Mouse (Mus musculus) ES-Bruce4 (cell line): ENCODE measurements around the gene Kcnab3. TPM values are rescaled to one million over a fixed set of nuclear protein-coding genes. Genes with fewer than 3 reads are reported as not detected.

Experiments used
- H3K27ac ChIP-seq: 2 replicates; pipeline ENCODE4 v1.5.1; 2012; ENCODE audit warnings: low read length, inconsistent platforms; ENCODE audit not compliant: insufficient read depth
- H3K27me3 ChIP-seq: 2 replicates; pipeline ENCODE4 v1.6.1; 2012; ENCODE audit warnings: mild to moderate bottlenecking, low read length, inconsistent platforms; ENCODE audit not compliant: control insufficient read depth, poor library complexity, insufficient read depth, severe bottlenecking
- H3K36me3 ChIP-seq: 2 replicates; pipeline ENCODE4 v1.6.1; 2012; ENCODE audit warnings: inconsistent platforms, mild to moderate bottlenecking, low read length, moderate library complexity; ENCODE audit not compliant: control insufficient read depth, poor library complexity, insufficient read depth, severe bottlenecking
- H3K4me1 ChIP-seq: one replicate; pipeline ENCODE4 v1.8.1; 2011; ENCODE audit warnings: low read length; ENCODE audit not compliant: control insufficient read depth, insufficient read depth
- H3K4me3 ChIP-seq: 2 replicates; pipeline ENCODE4 v1.5.1; 2011; ENCODE audit warnings: low read depth, mild to moderate bottlenecking, low read length
- H3K9ac ChIP-seq: 2 replicates; pipeline ENCODE4 v1.6.1; 2012; ENCODE audit warnings: low read depth, mild to moderate bottlenecking, inconsistent platforms; ENCODE audit not compliant: poor library complexity, severe bottlenecking
- H3K9me3 ChIP-seq: replicated peaks from 2 replicates; pipeline ENCODE4 v1.6.1; 2012; ENCODE audit warnings: mild to moderate bottlenecking, low read length, inconsistent platforms; ENCODE audit not compliant: control insufficient read depth, poor library complexity, insufficient read depth, severe bottlenecking
- CTCF ChIP-seq: IDR thresholded peaks from one replicate; pipeline ENCODE4 v1.8.1; 2011; ENCODE audit warnings: low read depth, low read length
- EP300 ChIP-seq: IDR thresholded peaks from 2 replicates; pipeline ENCODE4 v1.6.1; 2011; ENCODE audit warnings: low read depth, low read length; ENCODE audit not compliant: insufficient read depth
- POLR2A ChIP-seq: IDR thresholded peaks from one replicate; pipeline ENCODE4 v1.8.1; 2011; ENCODE audit warnings: low read length; ENCODE audit not compliant: insufficient read depth
- polyA plus RNA-seq: library from polyadenylated mRNA; stranded (reverse); fragments of >200 nt; gene quantifications from 2 replicates; pipeline ENCODE4 v1.2.4, GENCODE M21; 2011; ENCODE audit warnings: low read depth; ENCODE audit not compliant: missing spikeins, insufficient read depth, insufficient read length

Gene Kcnab3
- polyA plus RNA-seq, 1 experiment = 2.5 TPM

DNA sequence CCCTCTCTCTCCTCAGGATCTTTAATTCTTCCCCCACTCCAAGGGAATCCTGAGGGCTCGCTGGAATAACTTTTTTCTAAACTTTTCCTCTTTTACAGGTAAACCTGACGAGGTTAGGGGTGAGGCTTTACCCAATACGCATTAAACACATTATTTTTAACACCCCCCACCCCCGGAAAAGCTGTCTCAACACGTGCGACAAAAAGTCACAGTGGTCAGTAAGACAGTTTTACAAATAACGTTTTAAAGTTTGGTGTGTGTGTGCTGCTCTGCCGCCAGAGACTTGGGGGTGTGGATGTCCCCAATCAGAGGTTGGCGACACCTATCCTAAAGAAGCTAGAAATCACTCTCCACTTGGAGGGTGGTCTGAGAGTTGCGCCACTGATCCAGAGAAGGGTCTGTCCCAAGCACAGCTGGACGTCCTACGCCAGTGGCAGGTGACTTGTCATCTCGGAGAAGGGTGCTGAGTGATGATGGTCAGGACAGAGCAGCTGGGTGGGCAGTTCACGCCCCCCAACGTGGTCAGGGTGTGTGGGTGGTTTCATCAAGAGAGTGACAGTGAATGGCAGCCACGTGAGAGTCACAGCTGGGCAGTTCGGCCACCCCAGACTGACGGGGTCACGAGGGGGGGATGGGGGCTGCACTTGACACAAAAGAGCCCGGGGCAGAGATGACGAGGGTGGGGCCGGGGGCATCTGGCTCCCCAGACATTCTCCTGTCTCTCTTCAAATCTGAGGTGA lies 41.7 kb downstream of the Kcnab3 start:
- Histone ChIP-seq H3K36me3 (no peaks in the 10 kb centered on the region), H3K9ac (peak overlapping the region; percentile 96), H3K4me1 (peaks cover 4% of the 10 kb centered on the region), H3K9me3 (no peaks in the 10 kb centered on the region), H3K4me3 (no peak overlapping the region), H3K27ac (no peak overlapping the region), H3K27me3 (peaks cover 14% of the 10 kb centered on the region)
- TF ChIP-seq CTCF (no peak), POLR2A (no peak), EP300 (no peak)

DNA sequence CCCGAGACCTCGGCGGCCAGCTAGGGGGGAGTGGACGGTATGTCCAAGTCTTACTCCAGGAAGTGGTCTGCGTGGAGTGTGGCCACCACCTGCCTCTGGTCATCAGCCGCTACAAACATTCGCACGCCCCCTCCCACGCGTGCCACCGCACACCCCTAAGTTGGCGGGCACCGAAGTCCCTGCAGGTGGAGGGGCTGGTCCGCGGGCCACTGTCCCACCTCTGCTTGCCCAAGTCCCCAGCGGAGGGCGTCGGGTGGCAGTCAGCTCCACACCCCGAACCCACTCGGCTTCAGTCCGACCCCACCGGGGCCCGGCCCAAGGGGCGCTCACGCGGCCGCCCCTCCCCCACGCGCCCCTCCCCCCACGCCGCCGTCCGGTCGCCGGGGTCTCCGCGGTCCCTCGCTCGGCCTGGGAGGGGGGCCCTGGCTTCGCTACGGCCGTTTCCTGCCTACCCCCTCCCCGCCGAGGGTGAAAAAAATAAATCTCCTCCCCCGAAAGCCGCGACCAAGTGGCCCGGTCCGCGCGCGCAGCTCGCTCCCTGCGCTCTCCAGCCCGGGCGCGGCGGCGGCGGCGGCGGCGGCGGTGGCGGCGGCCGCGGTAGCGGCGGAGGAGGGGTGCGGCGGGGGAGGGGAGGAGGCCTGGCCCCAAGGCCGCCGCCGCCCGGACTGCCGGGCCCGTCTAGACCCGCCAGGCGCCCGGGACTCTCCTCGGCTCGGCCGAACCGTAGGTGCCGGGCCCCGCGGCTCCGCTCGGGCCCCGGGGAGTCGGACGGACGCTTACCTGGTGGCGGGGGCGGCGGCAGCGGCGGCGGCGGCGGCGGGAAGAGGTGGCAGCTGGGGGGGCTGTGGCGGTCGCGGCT lies 42.5 kb downstream of the Kcnab3 start:
- no peak overlapping the region for H3K27ac ChIP-seq
- no peaks in the 10 kb centered on the region for H3K36me3 ChIP-seq
- H3K4me1 ChIP-seq = peaks cover 4% of the 10 kb centered on the region
- H3K9ac ChIP-seq = peak overlapping the region; percentile 96
- peaks cover 14% of the 10 kb centered on the region for H3K27me3 ChIP-seq
- TF ChIP-seq POLR2A (no peak), CTCF (no peak), EP300 (no peak)
- no peaks in the 10 kb centered on the region for H3K9me3 ChIP-seq
- H3K4me3 ChIP-seq = peak overlapping the region; percentile 81

- Histone ChIP-seq H3K27ac (no peak within 1 kb of the TSS), H3K4me1 (peaks cover 4% of the 10 kb centered on the region), H3K9me3 (no peaks in the 10 kb centered on the region), H3K9ac (peak within 1 kb of the TSS; percentile 96), H3K4me3 (peak within 1 kb of the TSS; percentile 81), H3K27me3 (peaks cover 14% of the 10 kb centered on the region), H3K36me3 (no peaks in the 10 kb centered on the region)
- no peak for TF ChIP-seq CTCF
- TF ChIP-seq EP300 = no peak
- TF ChIP-seq POLR2A = no peak
These were observed 43.3 kb downstream of the Kcnab3 start, which contains the start of gene Chd3 for GRCm38 (mm10) chr11:69369215-69369989. Chd3 (minus strand) TSS chr11:69369406.

GRCm38 (mm10) chr11:69369990-69370816 lies 44.1 kb downstream of the Kcnab3 start:
- H3K9me3 ChIP-seq = no peaks in the 10 kb centered on the region
- H3K4me1 ChIP-seq = no peaks in the 10 kb centered on the region
- H3K4me3 ChIP-seq = no peak overlapping the region
- no peaks in the 10 kb centered on the region for H3K36me3 ChIP-seq
- peaks cover 14% of the 10 kb centered on the region for H3K27me3 ChIP-seq
- TF ChIP-seq CTCF (no peak), POLR2A (no peak), EP300 (no peak)
- no peak overlapping the region for H3K9ac ChIP-seq
- peak overlapping the region; percentile 15; the same call in 1 of the 2 replicates for H3K27ac ChIP-seq

GRCm38 (mm10) chr11:69370817-69371215 lies 44.8 kb downstream of the Kcnab3 start:
- H3K27me3 ChIP-seq = peaks cover 14% of the 10 kb centered on the region
- peak overlapping the region; percentile 15; the same call in 1 of the 2 replicates for H3K27ac ChIP-seq
- no peak overlapping the region for H3K9ac ChIP-seq
- H3K9me3 ChIP-seq = no peaks in the 10 kb centered on the region
- no peaks in the 10 kb centered on the region for H3K36me3 ChIP-seq
- H3K4me1 ChIP-seq = no peaks in the 10 kb centered on the region
- TF ChIP-seq CTCF (no peak), POLR2A (no peak), EP300 (no peak)
- no peak overlapping the region for H3K4me3 ChIP-seq
